Mouse (Mus musculus) kidney, postnatal 25 days (tissue): Measurements from ENCODE around the gene Ociad1.
"Not testable (repeated sequence)": the region's sequence is repeated elsewhere in the genome, so short reads cannot be mapped to it uniquely, and the experiment has no call there.

Source experiments
- DNase-seq, 2 experiments: peaks; one replicate each; pipeline ENCODE4 v3.0.0; 2021; ENCODE audit warnings: mixed read lengths in 2 of 2

Ociad1 gene

GRCm38 (mm10) chr5:73286603-73287002 is 6.0 kb upstream of the Ociad1 start:
- no peak for DNase-seq

- DNase-seq: no peak
Observed at GRCm38 (mm10) chr5:73289900-73290299, 2.7 kb upstream of the Ociad1 start.

DNA sequence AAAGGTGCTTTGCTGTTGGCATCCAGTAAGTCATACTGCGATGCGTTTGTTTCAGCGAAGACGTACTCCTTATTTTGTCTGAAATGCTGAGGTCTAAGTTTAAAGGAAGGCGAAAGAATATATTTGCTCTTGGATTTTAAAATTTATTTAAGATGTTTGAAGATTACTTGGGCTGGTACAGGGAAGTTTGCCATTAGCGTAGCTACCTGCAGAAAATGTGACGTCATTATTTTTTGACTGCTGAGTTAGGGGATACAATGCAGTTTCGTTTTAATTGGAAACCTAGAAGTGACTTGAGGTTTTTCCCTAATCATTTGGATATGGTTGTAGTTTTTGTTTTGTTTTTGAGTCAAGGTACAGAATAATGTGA is 859 bp downstream of the Ociad1 start:
- no peak for DNase-seq

GRCm38 (mm10) chr5:73295016-73295415 is 2.4 kb downstream of the Ociad1 start:
- no peak for DNase-seq

GRCm38 (mm10) chr5:73295916-73296315 is 3.3 kb downstream of the Ociad1 start:
- DNase-seq: no peak

DNA sequence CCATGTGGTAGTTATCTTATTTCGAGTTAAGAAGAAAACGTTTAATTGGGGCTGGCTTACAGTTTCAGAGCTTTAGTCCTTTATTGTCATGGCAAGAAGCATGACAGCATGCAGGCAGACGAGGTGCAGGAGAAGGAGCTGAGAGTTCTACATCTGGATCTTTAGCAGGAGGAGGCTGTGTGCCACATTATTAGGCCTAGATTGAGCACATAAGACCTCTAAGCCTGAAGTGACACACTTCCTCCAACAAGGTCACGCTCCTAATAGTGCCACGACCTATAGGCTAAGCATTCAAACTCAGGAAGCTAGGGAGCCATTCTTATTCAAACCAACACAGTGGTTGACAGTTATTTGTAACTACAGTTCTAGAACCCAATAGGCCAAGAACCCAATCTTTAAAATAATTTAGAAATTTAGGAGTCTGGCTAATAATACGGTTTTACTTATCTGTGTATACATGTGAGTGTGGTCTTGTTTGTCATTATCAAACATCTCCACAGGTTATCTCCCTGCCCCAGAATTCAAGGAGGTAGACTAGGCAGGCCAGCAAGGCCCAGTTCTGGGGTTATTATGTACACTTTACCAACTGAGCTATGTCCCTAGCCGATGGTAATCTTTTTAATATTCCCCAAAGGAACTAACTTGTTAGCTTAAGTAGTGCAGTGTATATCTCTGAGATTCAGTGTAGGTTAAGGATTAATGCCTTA is 9.2 kb downstream of the Ociad1 start:
- DNase-seq: no peak

DNA sequence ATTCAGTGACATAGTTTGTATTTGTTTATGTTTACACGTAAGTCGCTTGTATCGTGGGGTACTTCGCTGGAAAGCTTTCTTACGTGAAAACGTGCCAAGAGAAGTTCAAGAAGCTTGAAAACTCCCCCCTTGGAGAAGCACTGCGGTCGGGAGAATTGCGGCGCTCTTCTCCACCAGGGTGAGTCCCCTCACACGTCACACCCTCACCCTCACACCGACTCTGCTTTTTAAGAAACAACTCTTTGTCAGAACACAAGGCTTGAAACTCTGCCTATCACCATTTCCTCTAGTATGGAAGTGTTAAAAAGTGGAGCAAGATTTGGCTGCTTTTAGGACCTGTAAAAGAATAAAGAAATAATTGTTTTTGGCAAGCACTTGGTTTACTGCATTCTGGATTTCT is 11.9 kb downstream of the Ociad1 start:
- DNase-seq: no peak

GRCm38 (mm10) chr5:73306486-73306885 is 13.9 kb downstream of the Ociad1 start:
- no peak for DNase-seq

GRCm38 (mm10) chr5:73307297-73307696 is 14.7 kb downstream of the Ociad1 start:
- no peak for DNase-seq

DNA sequence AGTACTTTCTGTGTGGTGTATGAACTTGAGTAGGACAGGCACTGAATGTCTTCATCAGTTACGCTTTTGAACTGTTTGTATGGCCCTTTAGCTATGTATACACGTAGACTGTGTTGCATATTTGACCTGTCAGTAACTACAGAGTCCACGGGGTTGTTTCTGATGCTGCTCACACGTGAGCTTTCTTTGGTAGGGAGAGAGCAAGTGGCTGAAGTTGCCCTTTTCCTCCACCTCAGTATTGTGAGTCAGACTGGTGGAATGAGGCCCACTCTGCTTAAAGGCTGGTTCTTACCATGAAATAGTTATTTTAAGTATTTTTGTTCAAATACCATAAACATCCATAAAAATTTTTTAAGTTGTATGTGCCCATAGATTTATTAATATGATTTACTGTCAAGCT is 16.9 kb downstream of the Ociad1 start:
- DNase-seq: no peak

DNA sequence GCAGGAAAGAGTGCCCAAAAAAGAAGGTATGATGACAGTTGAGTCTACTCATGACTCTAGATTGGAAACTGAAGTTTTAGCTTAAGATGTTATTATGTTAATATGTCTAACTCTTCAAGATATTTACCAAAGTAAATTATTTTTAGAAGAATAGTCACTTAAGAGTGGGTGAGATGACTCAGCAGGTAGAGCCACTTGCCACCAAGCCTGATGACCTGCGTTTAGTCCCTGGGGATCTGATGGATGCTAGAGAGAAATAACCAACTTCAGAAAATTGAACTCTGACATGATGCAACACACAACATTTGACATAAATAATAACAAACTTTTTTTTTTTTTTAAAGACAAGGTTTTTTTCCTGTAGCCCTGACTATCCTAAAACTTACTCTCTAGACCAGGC is 17.8 kb downstream of the Ociad1 start:
- DNase-seq: no peak

DNA sequence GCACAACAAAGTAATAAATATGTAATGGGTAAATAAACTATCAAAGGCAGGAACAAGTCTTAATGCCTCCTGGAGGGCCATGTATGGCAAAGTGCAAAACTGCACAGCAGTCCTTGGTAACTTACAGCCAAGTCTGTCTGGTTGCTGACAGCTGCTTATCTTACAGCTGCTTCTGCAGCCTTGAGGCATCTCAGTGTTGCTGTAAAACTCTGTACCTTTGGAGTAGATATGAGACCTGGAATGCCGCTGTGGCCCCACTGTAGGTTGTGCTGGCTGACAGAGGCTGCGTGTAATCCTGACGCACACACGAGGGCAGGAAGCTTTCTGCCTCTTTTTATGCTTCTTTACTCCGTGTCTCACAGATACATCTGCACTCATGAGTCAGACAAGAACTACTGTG is 18.9 kb downstream of the Ociad1 start:
- DNase-seq: no peak

GRCm38 (mm10) chr5:73313591-73313990 is 21.0 kb downstream of the Ociad1 start:
- DNase-seq: no peak

- DNase-seq: no peak
Observed at GRCm38 (mm10) chr5:73314654-73315053, 22.1 kb downstream of the Ociad1 start.

DNA sequence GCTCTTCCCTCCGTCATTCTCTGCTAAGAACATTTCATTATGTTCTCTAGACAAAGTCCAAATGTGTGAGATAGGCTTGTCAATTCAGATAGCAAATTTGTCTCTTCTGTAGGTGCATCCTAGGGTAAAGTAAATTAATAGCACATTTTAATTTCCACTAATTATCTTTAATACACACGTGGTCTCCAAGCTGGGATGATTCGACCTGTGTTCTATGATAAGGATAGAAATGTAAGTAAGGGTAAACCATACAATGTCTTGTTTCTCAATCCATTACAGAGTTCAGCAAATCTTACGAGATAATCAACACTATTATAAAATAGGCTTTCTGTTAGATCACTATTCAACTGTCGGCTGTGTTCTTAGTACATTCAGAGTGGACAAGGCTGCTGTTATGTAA is 26.7 kb downstream of the Ociad1 start:
- no peak for DNase-seq

- DNase-seq: not testable (repeated sequence)
Observed at GRCm38 (mm10) chr5:73322684-73323083, 30.1 kb downstream of the Ociad1 start.

DNA sequence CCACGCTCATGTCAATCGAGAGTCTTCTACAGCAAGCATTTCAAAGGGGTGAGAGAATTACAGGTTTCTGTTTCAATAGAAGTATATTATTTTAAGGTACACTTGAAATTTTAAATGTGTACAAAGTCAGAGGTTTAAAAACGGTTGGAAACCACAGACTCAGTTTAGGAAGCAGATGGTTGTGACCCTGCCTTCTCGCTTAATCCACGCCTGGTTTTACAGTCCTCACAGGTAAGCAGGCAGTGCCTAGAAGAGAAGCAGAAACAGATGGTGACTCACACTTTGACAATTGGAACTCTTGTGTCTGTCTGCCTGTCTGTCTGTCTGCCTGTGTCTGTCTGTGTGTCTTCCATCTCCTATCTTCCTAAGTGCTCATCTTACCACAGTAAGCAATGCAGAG is 31.0 kb downstream of the Ociad1 start:
- no peak for DNase-seq

- no peak for DNase-seq
Observed at GRCm38 (mm10) chr5:73324526-73325170, 32.1 kb downstream of the Ociad1 start.

- DNase-seq: no peak
Observed at GRCm38 (mm10) chr5:73331002-73331401, 38.4 kb downstream of the Ociad1 start.

- no peak for DNase-seq
Observed at GRCm38 (mm10) chr5:73336448-73336847, 43.9 kb downstream of the Ociad1 start.

DNA sequence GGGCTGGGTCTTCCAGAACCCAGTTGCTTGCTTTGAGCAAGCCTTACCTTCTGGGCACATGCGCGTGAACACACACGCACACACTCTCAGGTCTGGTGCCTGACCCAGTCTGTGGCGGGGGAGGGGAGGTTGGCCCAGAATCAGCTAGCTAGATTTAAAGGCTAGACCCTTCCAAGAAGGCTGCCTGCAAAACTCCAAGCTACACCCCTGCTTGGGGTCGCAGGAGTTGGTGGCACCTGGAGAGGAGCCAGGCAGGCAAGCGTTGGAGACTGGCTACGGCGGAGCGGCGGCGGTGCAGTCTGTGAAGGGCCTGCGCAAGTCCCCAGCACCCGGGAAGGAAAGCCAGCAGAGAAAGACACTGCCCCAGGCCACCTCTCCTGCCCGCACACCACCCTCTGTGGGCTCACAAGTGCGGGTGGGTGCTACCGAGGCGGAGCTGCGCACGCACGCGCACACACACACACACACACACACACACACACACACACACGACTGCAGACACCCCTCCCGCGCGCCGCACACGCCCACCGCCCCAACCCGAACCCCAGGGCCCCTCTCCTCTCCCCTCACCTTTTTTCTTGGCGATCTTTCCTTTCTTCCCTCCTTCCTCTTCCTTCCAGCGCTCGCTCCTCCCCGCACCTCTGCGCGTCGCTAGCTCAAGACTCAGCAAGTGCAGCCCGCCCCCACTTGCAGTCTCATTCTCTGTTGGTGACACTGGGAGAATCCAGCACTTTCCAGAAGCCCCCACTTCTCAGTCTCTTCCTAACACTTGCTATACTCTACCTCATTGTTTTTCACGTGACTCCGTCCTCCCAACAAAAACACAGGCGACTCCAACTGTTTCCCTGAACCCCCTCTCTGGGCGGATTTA is 45.6 kb downstream of the Ociad1 start:
- peak; percentile 31 to 48 for DNase-seq

DNA sequence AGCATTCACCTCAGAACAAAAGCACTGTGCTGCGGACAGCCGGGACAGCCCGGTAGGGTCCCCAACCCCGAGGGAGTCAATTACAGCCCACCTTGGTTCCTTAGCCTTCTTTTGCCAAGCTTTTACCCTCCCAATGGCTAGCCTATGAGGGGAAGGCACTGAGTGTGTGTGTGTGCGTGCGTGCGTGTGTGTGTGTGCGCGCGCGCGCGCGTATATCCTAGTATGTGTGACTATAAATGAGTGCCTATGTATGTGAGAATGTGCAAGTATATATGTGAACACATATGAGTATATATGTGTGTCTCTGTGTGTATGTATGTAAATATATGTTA is 46.2 kb downstream of the Ociad1 start:
- no peak for DNase-seq

DNA sequence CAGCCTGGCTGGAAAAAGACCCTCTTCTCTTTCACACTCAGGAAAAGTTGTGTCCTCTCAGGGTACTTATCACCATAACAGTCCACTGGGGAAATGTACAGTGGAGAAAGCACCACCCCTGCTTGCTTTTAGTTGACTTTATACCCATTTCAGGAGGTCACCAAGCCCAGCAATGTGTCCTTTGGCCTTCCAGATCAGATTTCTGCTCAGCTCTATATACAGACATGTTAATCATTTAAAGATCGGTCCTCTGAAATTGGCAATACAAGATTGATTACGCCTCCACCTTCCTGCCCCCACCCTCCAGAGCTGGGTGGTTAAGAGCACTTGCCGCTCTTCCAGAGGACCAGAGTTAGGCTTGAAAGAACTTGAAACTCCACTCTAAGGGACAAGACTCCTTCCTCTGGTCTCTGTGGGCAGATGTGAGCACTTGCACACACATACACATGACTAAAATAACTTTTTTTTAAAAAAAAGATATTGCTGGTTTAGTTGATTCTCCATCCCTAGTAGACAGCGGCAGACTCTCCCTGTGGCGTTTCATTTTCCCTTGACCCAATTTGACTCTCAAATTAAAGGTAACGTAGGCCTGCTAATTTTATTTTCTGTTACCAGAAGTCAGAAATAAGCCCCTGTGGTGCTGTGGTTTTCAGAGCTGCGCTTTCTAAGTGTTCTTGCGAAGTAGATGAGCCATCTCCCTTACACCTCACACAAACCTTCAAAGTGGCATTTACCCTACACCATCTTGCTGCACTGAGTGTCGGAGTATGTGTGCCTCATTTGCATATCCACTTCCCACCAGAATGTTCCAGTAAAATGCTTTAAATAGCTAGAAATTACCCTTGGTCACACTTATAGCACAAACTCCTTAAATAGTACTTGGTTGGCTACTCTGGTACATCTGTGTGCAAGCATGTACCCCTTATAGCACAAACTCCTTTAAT is 47.5 kb downstream of the Ociad1 start:
- DNase-seq: no peak
